Mouse (Mus musculus) liver, embryonic 16.5 days (tissue): ENCODE measurements around the gene Ipo11. TPM values are rescaled to one million over a fixed set of nuclear protein-coding genes. Genes with fewer than 3 reads are reported as not detected.

ENCODE experiments used
- ATAC-seq: fragments of 200-750 bp; cut with Nextera tagmentation; 2 replicates; pipeline ENCODE4 v1.8.0; 2017; ENCODE audit warnings: low read depth, mild to moderate bottlenecking, moderate number of reproducible peaks, moderate library complexity
- H3K27ac ChIP-seq: fragments of 300-500 bp; sonication (generic); 2 replicates; pipeline ENCODE4 v1.5.1; 2014; ENCODE audit warnings: mild to moderate bottlenecking, low read length
- H3K27me3 ChIP-seq: fragments of 300-500 bp; sonication (generic); 2 replicates; pipeline ENCODE4 v1.6.1; 2014; ENCODE audit warnings: low read depth, low read length, mixed read lengths; ENCODE audit not compliant: control insufficient read depth, insufficient read depth
- H3K36me3 ChIP-seq: fragments of 300-500 bp; sonication (generic); 2 replicates; pipeline ENCODE4 v1.6.1; 2014; ENCODE audit warnings: mild to moderate bottlenecking; ENCODE audit not compliant: control insufficient read depth, insufficient read depth
- H3K4me1 ChIP-seq: fragments of 300-500 bp; sonication (generic); 2 replicates; pipeline ENCODE4 v1.6.1; 2014; ENCODE audit warnings: low read depth, low read length, mixed read lengths; ENCODE audit not compliant: control insufficient read depth
- H3K4me2 ChIP-seq: fragments of 300-500 bp; sonication (generic); 2 replicates; pipeline ENCODE4 v1.6.1; 2014; ENCODE audit warnings: low read depth, low read length, mixed read lengths
- H3K4me3 ChIP-seq: fragments of 300-500 bp; sonication (generic); 2 replicates; pipeline ENCODE4 v1.5.1; 2014; ENCODE audit warnings: low read depth, mild to moderate bottlenecking, low read length
- H3K9ac ChIP-seq: fragments of 300-500 bp; sonication (generic); 2 replicates; pipeline ENCODE4 v1.6.1; 2014; ENCODE audit warnings: low read depth, low read length
- H3K9me3 ChIP-seq: fragments of 300-500 bp; sonication (generic); replicated peaks from 2 replicates; pipeline ENCODE4 v1.6.1; 2016; ENCODE audit warnings: low read length; ENCODE audit not compliant: control insufficient read depth
- WGBS: fragments of 180-500 bp; shearing (Covaris S2); extraction: QIAGEN DNeasy Blood & Tissue Kit; methylation state at CpG from one replicate; pipeline ENCODE4 v1.1.7; 2014; ENCODE audit not compliant: insufficient replicate concordance; 5-methylcytosine and 5-hydroxymethylcytosine counted together
- polyA plus RNA-seq: library from polyadenylated mRNA; unstranded; fragments of >200 nt; fragmentation: Nextera tagmentation; extraction: Ambion mirVana; gene quantifications from 2 replicates; pipeline ENCODE4 v1.2.1, GENCODE M21; 2015

Gene Ipo11
- 24.3 and 28.5 TPM in 2 replicates for polyA plus RNA-seq

- H3K27me3 ChIP-seq, result no peaks in the 10 kb centered on the region
- H3K36me3 ChIP-seq, result no peaks in the 10 kb centered on the region
- WGBS, result under 1% methylated on average over 84 of the region's 84 CpGs
- peak within 1 kb of the TSS; percentile 96 for H3K9ac ChIP-seq
- H3K9me3 ChIP-seq, result no peaks in the 10 kb centered on the region
- ATAC-seq, result peak; percentile 99
- H3K27ac ChIP-seq, result peak within 1 kb of the TSS; percentile 76
- peak within 1 kb of the TSS; percentile 99 for H3K4me3 ChIP-seq
- H3K4me1 ChIP-seq, result peaks cover 17% of the 10 kb centered on the region
- peak within 1 kb of the TSS; percentile 96 for H3K4me2 ChIP-seq
These were observed at the start of gene Ipo11 for GRCm38 (mm10) chr13:106936256-106937137. TSS of gene Ipo11 (minus strand) at chr13:106936958.

GRCm38 (mm10) chr13:106961496-106961895 is 24.7 kb upstream of the Ipo11 start:
- no peaks in the 10 kb centered on the region for H3K27me3 ChIP-seq
- no peak overlapping the region for H3K4me3 ChIP-seq
- H3K9me3 ChIP-seq, result no peaks in the 10 kb centered on the region
- ATAC-seq, result no peak
- peaks cover 53% of the 10 kb centered on the region for H3K36me3 ChIP-seq
- H3K4me2 ChIP-seq, result no peak overlapping the region
- no peaks in the 10 kb centered on the region for H3K4me1 ChIP-seq
- no peak overlapping the region for H3K27ac ChIP-seq
- H3K9ac ChIP-seq, result no peak overlapping the region
- WGBS, result 84% methylated on average over 4 of the region's 4 CpGs

GRCm38 (mm10) chr13:106960557-106960956 is 23.8 kb upstream of the Ipo11 start:
- Histone ChIP-seq H3K27ac (no peak overlapping the region), H3K4me3 (no peak overlapping the region), H3K4me1 (no peaks in the 10 kb centered on the region), H3K27me3 (no peaks in the 10 kb centered on the region), H3K36me3 (peaks cover 58% of the 10 kb centered on the region), H3K4me2 (no peak overlapping the region), H3K9me3 (no peaks in the 10 kb centered on the region), H3K9ac (no peak overlapping the region)
- 83% methylated on average over 3 of the region's 3 CpGs for WGBS
- ATAC-seq, result no peak

GRCm38 (mm10) chr13:106958286-106958685 is 21.5 kb upstream of the Ipo11 start:
- no peak overlapping the region for H3K27ac ChIP-seq
- WGBS, result 87% methylated on average over 3 of the region's 3 CpGs
- ATAC-seq, result no peak
- H3K27me3 ChIP-seq, result no peaks in the 10 kb centered on the region
- no peak overlapping the region for H3K9ac ChIP-seq
- H3K4me2 ChIP-seq, result no peak overlapping the region
- peaks cover 57% of the 10 kb centered on the region for H3K36me3 ChIP-seq
- no peaks in the 10 kb centered on the region for H3K4me1 ChIP-seq
- H3K9me3 ChIP-seq, result no peaks in the 10 kb centered on the region
- H3K4me3 ChIP-seq, result no peak overlapping the region

- Histone ChIP-seq H3K27me3 (no peaks in the 10 kb centered on the region), H3K4me1 (no peaks in the 10 kb centered on the region), H3K36me3 (peaks cover 53% of the 10 kb centered on the region), H3K4me3 (no peak overlapping the region), H3K9me3 (no peaks in the 10 kb centered on the region), H3K9ac (no peak overlapping the region), H3K27ac (no peak overlapping the region), H3K4me2 (no peak overlapping the region)
- 92% methylated on average over 4 of the region's 4 CpGs for WGBS
- no peak for ATAC-seq
These were observed 20.8 kb upstream of the Ipo11 start for GRCm38 (mm10) chr13:106957554-106957953.

- no peak for ATAC-seq
- 86% methylated on average over 3 of the region's 3 CpGs for WGBS
These were observed 18.1 kb upstream of the Ipo11 start for GRCm38 (mm10) chr13:106954880-106955279.

GRCm38 (mm10) chr13:106947583-106947982 is 10.8 kb upstream of the Ipo11 start:
- peaks cover 14% of the 10 kb centered on the region for H3K4me1 ChIP-seq
- no peaks in the 10 kb centered on the region for H3K9me3 ChIP-seq
- no peaks in the 10 kb centered on the region for H3K27me3 ChIP-seq
- no peak for ATAC-seq
- peak overlapping the region; percentile 92 for H3K4me2 ChIP-seq
- peaks cover 14% of the 10 kb centered on the region for H3K36me3 ChIP-seq
- peak overlapping the region; percentile 52; the same call in 1 of the 2 replicates for H3K27ac ChIP-seq
- WGBS, result 2% methylated on average over 6 of the region's 6 CpGs
- peak overlapping the region; percentile 95 for H3K9ac ChIP-seq
- H3K4me3 ChIP-seq, result peak overlapping the region; percentile 99

More at GRCm38 (mm10) chr13:106954880-106955279, 18.1 kb upstream of the Ipo11 start:
- no peaks in the 10 kb centered on the region for H3K4me1 ChIP-seq
- H3K27ac ChIP-seq, result no peak overlapping the region
- H3K27me3 ChIP-seq, result no peaks in the 10 kb centered on the region
- H3K4me2 ChIP-seq, result no peak overlapping the region
- no peak overlapping the region for H3K9ac ChIP-seq
- H3K36me3 ChIP-seq, result peaks cover 46% of the 10 kb centered on the region
- no peaks in the 10 kb centered on the region for H3K9me3 ChIP-seq
- no peak overlapping the region for H3K4me3 ChIP-seq

- WGBS, result under 1% methylated on average over 68 of the region's 68 CpGs
- ATAC-seq, result peak; percentile 99
These were observed 10.1 kb upstream of the Ipo11 start, which contains the start of gene Dimt1 for GRCm38 (mm10) chr13:106946594-106947540. TSS of gene Dimt1 (plus strand) at chr13:106947127.

More at GRCm38 (mm10) chr13:106946594-106947540, 10.1 kb upstream of the Ipo11 start, which contains the start of gene Dimt1:
- Histone ChIP-seq H3K9ac (peak within 1 kb of the TSS; percentile 95), H3K36me3 (peaks cover 7% of the 10 kb centered on the region), H3K27ac (peak within 1 kb of the TSS; percentile 78), H3K27me3 (no peaks in the 10 kb centered on the region), H3K4me2 (peak within 1 kb of the TSS; percentile 92), H3K4me3 (peak within 1 kb of the TSS; percentile 99), H3K9me3 (no peaks in the 10 kb centered on the region), H3K4me1 (peaks cover 14% of the 10 kb centered on the region)
